Mouse (Mus musculus) urinary bladder, adult 18-20 months (tissue): ENCODE data around the gene Tspan33.
"Not testable (repeated sequence)": the region's sequence is repeated elsewhere in the genome, so short reads cannot be mapped to it uniquely, and the experiment has no call there.

Source experiments
- DNase-seq, 2 experiments: peaks; one replicate each; pipeline ENCODE4 v3.0.0; 2022; ENCODE audit warnings: low spot score in 2 of 2, mixed read lengths in 2 of 2

Tspan33 gene

GRCm38 (mm10) chr6:29756001-29756400 is 62.0 kb downstream of the Tspan33 start:
- no peak for DNase-seq

GRCm38 (mm10) chr6:29756476-29756875 is 62.5 kb downstream of the Tspan33 start:
- DNase-seq, result no peak

GRCm38 (mm10) chr6:29758417-29758816 is 64.4 kb downstream of the Tspan33 start:
- peak; percentile 42 to 57 for DNase-seq

- no peak for DNase-seq
Measured at GRCm38 (mm10) chr6:29759012-29759679, 65.1 kb downstream of the Tspan33 start.

- not testable (repeated sequence) for DNase-seq
Measured at GRCm38 (mm10) chr6:29760397-29760796, 66.4 kb downstream of the Tspan33 start.

- DNase-seq, result no peak
Measured at GRCm38 (mm10) chr6:29761282-29761681, 67.3 kb downstream of the Tspan33 start.

- no peak for DNase-seq
Measured at GRCm38 (mm10) chr6:29762524-29762923, 68.5 kb downstream of the Tspan33 start.

- DNase-seq, result no peak
Measured at GRCm38 (mm10) chr6:29766874-29767273, 72.9 kb downstream of the Tspan33 start.
